Mouse (Mus musculus): ENCODE data around the gene Unc50. TPM values are rescaled to one million over a fixed set of nuclear protein-coding genes. Genes with fewer than 3 reads are reported as not detected.

Gene Unc50
- 63.1 TPM for polyA plus RNA-seq (2014; fragmentation: Illumina TruSeq; extraction: RNeasy Lipid Tissue Mini Kit (QIAGEN cat#74804); ENCODE audit: low read depth, low replicate concordance)

DNA sequence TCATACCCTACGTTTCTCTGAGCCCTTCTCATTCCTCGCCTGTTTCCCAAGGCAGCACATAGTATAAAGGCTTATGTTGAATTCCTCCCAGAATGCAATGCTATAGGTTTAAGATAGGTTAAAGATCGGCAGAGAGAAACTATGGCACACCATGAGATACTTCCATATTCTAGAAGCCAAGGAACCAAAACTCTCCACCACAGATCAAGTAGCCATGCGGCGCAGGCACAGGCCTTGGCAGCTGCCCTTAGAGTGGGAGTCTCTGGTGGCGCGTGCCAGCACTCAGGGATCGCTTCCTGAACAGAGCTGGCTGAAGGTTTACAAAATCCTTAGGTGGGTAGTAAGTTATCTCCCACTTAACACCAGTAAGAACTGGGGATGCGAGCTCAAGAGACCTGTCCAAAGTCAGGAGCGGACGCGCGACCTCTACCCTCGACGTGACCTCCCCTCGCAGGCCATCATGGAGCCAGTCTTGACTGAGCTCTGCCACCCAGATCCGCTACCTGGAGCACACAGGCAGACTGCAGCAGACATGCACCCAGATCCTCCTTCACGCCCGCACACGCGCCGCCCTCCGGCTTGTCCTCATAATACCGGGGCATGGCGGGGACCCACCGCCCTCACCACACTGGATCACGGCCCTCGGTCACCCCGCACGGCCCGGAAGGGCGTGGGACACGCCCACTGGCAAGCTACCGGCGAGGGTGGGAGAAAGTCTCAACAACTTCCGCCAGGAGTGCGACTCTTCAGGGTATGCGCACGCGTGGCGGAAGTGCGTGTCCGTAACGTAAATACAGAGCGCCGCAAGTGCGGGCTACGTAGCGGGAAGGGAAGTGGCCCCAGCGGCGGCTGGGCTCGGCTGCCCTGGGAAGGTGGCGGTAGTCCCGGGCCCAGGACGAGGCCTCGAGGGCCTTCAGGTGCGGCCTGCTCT is at the start of gene Unc50, which contains the start of gene Coa5:
TSS of gene Unc50 (plus strand) at position 774 of the 931 bp plus-strand sequence.
TSS of gene Coa5 (minus strand) at position 738 of the 931 bp plus-strand sequence.

Other genes with a start within 250 kb of the Unc50 start
- gene Cnga3, start 215.7 kb upstream of the Unc50 start, polyA plus RNA-seq (2014; fragmentation: Illumina TruSeq; extraction: RNeasy Lipid Tissue Mini Kit (QIAGEN cat#74804); ENCODE audit: low read depth, low replicate concordance), result 0.76 TPM
- 7.8 TPM for gene Inpp4a, start 130.3 kb upstream of the Unc50 start, polyA plus RNA-seq (2014; fragmentation: Illumina TruSeq; extraction: RNeasy Lipid Tissue Mini Kit (QIAGEN cat#74804); ENCODE audit: low read depth, low replicate concordance)
- gene Coa5, start within 50 bp of the Unc50 start, polyA plus RNA-seq (2014; fragmentation: Illumina TruSeq; extraction: RNeasy Lipid Tissue Mini Kit (QIAGEN cat#74804); ENCODE audit: low read depth, low replicate concordance), result 320 TPM
- 8.5 TPM for gene Mgat4a, start 110.9 kb downstream of the Unc50 start, polyA plus RNA-seq (2014; fragmentation: Illumina TruSeq; extraction: RNeasy Lipid Tissue Mini Kit (QIAGEN cat#74804); ENCODE audit: low read depth, low replicate concordance)